Mouse (Mus musculus) myocyte (in vitro differentiated cells): ENCODE data around the gene Ryr1. TPM values are rescaled to one million over a fixed set of nuclear protein-coding genes. Genes with fewer than 3 reads are reported as not detected.

Experiments used
- H3K27me3 ChIP-seq: one replicate; pipeline ENCODE4 v1.6.1; 2011; ENCODE audit not compliant: control insufficient read depth, insufficient read depth, insufficient read length
- H3K36me3 ChIP-seq: one replicate; pipeline ENCODE4 v1.6.1; 2011; ENCODE audit not compliant: control insufficient read depth, insufficient read depth
- H3K4me2 ChIP-seq: one replicate; pipeline ENCODE4 v1.6.1; 2011; ENCODE audit warnings: low read depth, control low read depth
- H3K4me3 ChIP-seq: one replicate; pipeline ENCODE4 v1.5.1; 2011; ENCODE audit warnings: mild to moderate bottlenecking, control low read depth, moderate library complexity
- H3K79me2 ChIP-seq: one replicate; pipeline ENCODE4 v1.6.1; 2011; ENCODE audit not compliant: control insufficient read depth, insufficient read depth
- H3ac ChIP-seq: one replicate; pipeline ENCODE4 v1.6.1; 2011; ENCODE audit not compliant: control insufficient read depth, insufficient read length
- CEBPB ChIP-seq: IDR thresholded peaks from 2 replicates; pipeline ENCODE4 v1.6.1; 2011; ENCODE audit warnings: mild to moderate bottlenecking, moderate library complexity; ENCODE audit not compliant: poor library complexity, insufficient read depth, severe bottlenecking
- E2F4 ChIP-seq: IDR thresholded peaks from one replicate; pipeline ENCODE4 v1.6.1; 2011; ENCODE audit warnings: mild to moderate bottlenecking, control low read depth, moderate library complexity; ENCODE audit not compliant: insufficient read depth
- MAX ChIP-seq: IDR thresholded peaks from one replicate; pipeline ENCODE4 v1.6.1; 2011; ENCODE audit warnings: low read depth, mild to moderate bottlenecking, control low read depth
- MYOD1 ChIP-seq, 3 experiments: IDR thresholded peaks; one replicate each; pipeline ENCODE4 v1.6.1; 2011; ENCODE audit warnings: control low read depth in 2 of 3, low read depth in 2 of 3, mild to moderate bottlenecking in 2 of 3, moderate library complexity in 1 of 3; ENCODE audit not compliant: insufficient read length in 2 of 3, control insufficient read depth in 1 of 3
- MYOG ChIP-seq, 3 experiments: IDR thresholded peaks; one replicate each; pipeline ENCODE4 v1.6.1; 2011; ENCODE audit warnings: control low read depth in 2 of 3, low read depth in 2 of 3, mild to moderate bottlenecking in 2 of 3; ENCODE audit not compliant: insufficient read length in 2 of 3, control insufficient read depth in 1 of 3, insufficient read depth in 1 of 3
- POLR2A ChIP-seq: IDR thresholded peaks from one replicate; pipeline ENCODE4 v1.6.1; 2011; ENCODE audit warnings: low read depth, mild to moderate bottlenecking, control low read depth, moderate library complexity; ENCODE audit not compliant: insufficient read length
- POLR2AphosphoS2 ChIP-seq: IDR thresholded peaks from one replicate; pipeline ENCODE4 v1.6.1; 2011; ENCODE audit warnings: low read depth, control low read depth; ENCODE audit not compliant: insufficient read length
- REST ChIP-seq: IDR thresholded peaks from one replicate; pipeline ENCODE4 v1.6.1; 2011; ENCODE audit warnings: mild to moderate bottlenecking, control low read depth, moderate library complexity; ENCODE audit not compliant: insufficient read depth, insufficient read length
- SRF ChIP-seq: IDR thresholded peaks from one replicate; pipeline ENCODE4 v1.6.1; 2011; ENCODE audit warnings: low read depth; ENCODE audit not compliant: control insufficient read depth, insufficient read length
- TCF12 ChIP-seq: IDR thresholded peaks from one replicate; pipeline ENCODE4 v1.6.1; 2011; ENCODE audit warnings: mild to moderate bottlenecking, control low read depth; ENCODE audit not compliant: poor library complexity, insufficient read depth, severe bottlenecking
- TCF3 ChIP-seq: IDR thresholded peaks from one replicate; pipeline ENCODE4 v1.6.1; 2011; ENCODE audit warnings: low read depth, control low read depth; ENCODE audit not compliant: insufficient read length
- USF1 ChIP-seq: IDR thresholded peaks from one replicate; pipeline ENCODE4 v1.6.1; 2011; ENCODE audit warnings: low read depth, mild to moderate bottlenecking, control low read depth, moderate library complexity
- polyA plus RNA-seq: library from polyadenylated mRNA; unstranded; fragments of >200 nt; fragmentation: generic; extraction: Trizol; gene quantifications from one replicate; pipeline ENCODE4 v1.2.1, GENCODE M21; 2012; ENCODE audit warnings: missing spikeins

Ryr1 gene
- polyA plus RNA-seq, 1 experiment = 73.1 TPM

- H3K4me3 ChIP-seq = no peak overlapping the region
- no peak for TF ChIP-seq TCF12
- TF ChIP-seq POLR2AphosphoS2 = peak; percentile 23
- no peak for TF ChIP-seq MAX
- H3K79me2 ChIP-seq = no peaks in the 10 kb centered on the region
- no peaks in the 10 kb centered on the region for H3K27me3 ChIP-seq
- no peak overlapping the region for H3ac ChIP-seq
- H3K36me3 ChIP-seq = peaks cover 3% of the 10 kb centered on the region
- H3K4me2 ChIP-seq = peak overlapping the region; percentile 6
Measured at GRCm38 (mm10) chr7:29025566-29025965, 99.4 kb downstream of the Ryr1 start.

GRCm38 (mm10) chr7:29023514-29023913 lies 101.5 kb downstream of the Ryr1 start:
- Histone ChIP-seq H3K27me3 (no peaks in the 10 kb centered on the region), H3K4me3 (no peak overlapping the region), H3K4me2 (no peak overlapping the region), H3ac (no peak overlapping the region), H3K79me2 (no peaks in the 10 kb centered on the region), H3K36me3 (peaks cover 3% of the 10 kb centered on the region)
- TF ChIP-seq POLR2AphosphoS2 (peak; percentile 67), REST (no peak)

- H3ac ChIP-seq = no peak overlapping the region
- no peak overlapping the region for H3K4me3 ChIP-seq
- no peaks in the 10 kb centered on the region for H3K27me3 ChIP-seq
- no peaks in the 10 kb centered on the region for H3K79me2 ChIP-seq
- no peak for TF ChIP-seq SRF
- no peak for TF ChIP-seq POLR2AphosphoS2
- TF ChIP-seq POLR2A = no peak
- no peak for TF ChIP-seq CEBPB
- no peak for TF ChIP-seq MYOG (IDR thresholded peaks at IDR 0.05; ENCODE audit: control insufficient read depth in 1 of 3, insufficient read depth in 1 of 3, insufficient read length in 2 of 3, low read depth in 2 of 3)
- no peak for TF ChIP-seq MYOD1 (IDR thresholded peaks at IDR 0.05; ENCODE audit: control insufficient read depth in 1 of 3, insufficient read length in 2 of 3, low read depth in 2 of 3)
- TF ChIP-seq E2F4 = no peak
- no peak for TF ChIP-seq TCF12
- TF ChIP-seq TCF3 = no peak
- TF ChIP-seq USF1 = no peak
- no peak for TF ChIP-seq MAX
- TF ChIP-seq REST = no peak
- H3K4me2 ChIP-seq = no peak overlapping the region
- H3K36me3 ChIP-seq = peaks cover 6% of the 10 kb centered on the region
Measured at GRCm38 (mm10) chr7:29022479-29022878, 102.5 kb downstream of the Ryr1 start.

- no peak overlapping the region for H3K4me3 ChIP-seq
- no peaks in the 10 kb centered on the region for H3K27me3 ChIP-seq
- TF ChIP-seq POLR2AphosphoS2 (peak; percentile 16), MYOD1 (IDR thresholded peaks at IDR 0.05; ENCODE audit: control insufficient read depth in 1 of 3, insufficient read length in 2 of 3, low read depth in 2 of 3) (no peak), SRF (no peak)
- no peaks in the 10 kb centered on the region for H3K79me2 ChIP-seq
- H3K36me3 ChIP-seq = peaks cover 6% of the 10 kb centered on the region
- no peak overlapping the region for H3ac ChIP-seq
- no peak overlapping the region for H3K4me2 ChIP-seq
Measured at GRCm38 (mm10) chr7:29019447-29020220, 105.3 kb downstream of the Ryr1 start.

- Histone ChIP-seq H3K4me3 (no peak overlapping the region), H3ac (no peak overlapping the region), H3K27me3 (no peaks in the 10 kb centered on the region)
Measured at GRCm38 (mm10) chr7:29017222-29017621, 107.8 kb downstream of the Ryr1 start.

More at GRCm38 (mm10) chr7:29017222-29017621, 107.8 kb downstream of the Ryr1 start:
- Histone ChIP-seq H3K4me2 (no peak overlapping the region), H3K79me2 (no peaks in the 10 kb centered on the region), H3K36me3 (peaks cover 6% of the 10 kb centered on the region)
- TF ChIP-seq TCF3 (no peak), POLR2AphosphoS2 (no peak), MYOD1 (IDR thresholded peaks at IDR 0.05; ENCODE audit: control insufficient read depth in 1 of 3, insufficient read length in 2 of 3, low read depth in 2 of 3) (no peak), REST (no peak), MAX (no peak), E2F4 (no peak), MYOG (IDR thresholded peaks at IDR 0.05; ENCODE audit: control insufficient read depth in 1 of 3, insufficient read depth in 1 of 3, insufficient read length in 2 of 3, low read depth in 2 of 3) (no peak), CEBPB (no peak), POLR2A (no peak), USF1 (no peak), SRF (no peak), TCF12 (no peak)
